ENCODE assay signal across 9 mouse cellular contexts in the genomic region with DNA sequence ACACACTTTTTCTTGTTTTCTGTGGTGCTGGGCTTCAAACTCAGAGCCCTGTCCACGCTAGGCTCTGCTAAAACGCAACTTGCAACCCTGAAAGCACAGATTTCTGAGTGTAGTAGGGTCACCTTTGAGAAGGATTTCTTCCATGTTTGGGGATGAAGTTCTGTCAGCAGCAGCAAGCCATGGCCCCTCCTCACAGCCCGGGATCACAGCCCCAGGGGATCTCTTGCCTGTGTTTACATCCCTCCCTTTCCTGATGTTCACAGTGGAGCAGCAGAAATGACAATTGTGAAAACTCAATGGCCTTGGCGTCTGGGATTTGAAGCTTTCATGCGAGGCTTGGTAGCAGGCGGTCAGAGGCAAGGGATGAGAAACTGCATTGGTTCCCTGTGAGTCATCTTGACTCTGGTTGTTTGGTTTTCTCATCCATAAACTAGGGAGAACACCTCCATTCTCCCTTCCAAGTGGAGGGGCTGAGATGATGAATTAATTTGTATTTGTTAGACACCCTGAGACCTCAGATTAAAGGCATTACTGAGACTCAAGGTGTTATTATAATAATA. TPM values are rescaled to one million over a fixed set of nuclear protein-coding genes. Genes with fewer than 3 reads are reported as not detected.
DNase-seq lines count a peak whose midpoint lies in the region; ATAC-seq and TF ChIP-seq lines count a peak whose summit lies in the region.
"Had no signal": no experiment of that assay in that cellular context is flagged by ENCODE, and none has a peak within 500 bp of the region (broad histone marks: within the 10 kb centered on the region; RNA-seq: fewer than 3 reads in every experiment).

Plekhg3 (plus strand) TSS at position 312 of the 560 bp plus-strand sequence.

- H3K9ac ChIP-seq in kidney, postnatal 0 days (ENCODE audit: low read depth, low read length): no peak within 1 kb of the TSS
- no peak within 1 kb of the TSS for H3K9ac ChIP-seq in ES-E14 (ENCODE audit: insufficient read depth, low read depth, low read length, poor library complexity, severe bottlenecking)
- no peak within 1 kb of the TSS for H3K9ac ChIP-seq in embryonic facial prominence, embryonic 13.5 days

- in situ Hi-C loops in ES-E14 (cut with MboI; ENCODE audit: low sequenced_read_pairs in 2 of 2, unreplicated experiment in 2 of 2): no loop called here

- H3K4me2 ChIP-seq in kidney, postnatal 0 days (ENCODE audit: low read length): peak within 1 kb of the TSS; percentile 81; the same call in 1 of the 2 replicates
- peak within 1 kb of the TSS; percentile 98; the same call in 1 of the 2 replicates for H3K4me2 ChIP-seq in embryonic facial prominence, embryonic 13.5 days

- WGBS in kidney, postnatal 0 days: 47% methylated on average over 6 of the region's 6 CpGs
- WGBS in embryonic facial prominence, embryonic 13.5 days: 34% methylated on average over 6 of the region's 6 CpGs
- WGBS in limb, embryonic 10.5 days: 29% methylated on average over 6 of the region's 6 CpGs

- no peak for DNase-seq in kidney, postnatal 0 days (ENCODE audit: low spot score)
- DNase-seq in kidney, postnatal 4 days: no peak
- DNase-seq in ES-E14 (ENCODE audit: low read depth, low spot score): no peak
- no peak for DNase-seq in limb, embryonic 10.5 days (ENCODE audit: low spot score)
- DNase-seq in embryo, embryonic 9.5 days (ENCODE audit: extremely low spot score): no peak
- DNase-seq in spleen, postnatal 14 days (ENCODE audit: low spot score in 2 of 2): no peak
- no peak for DNase-seq in thymus, postnatal 0 days (ENCODE audit: low spot score)

- no peak for TF ChIP-seq CTCF in kidney, postnatal 0 days (IDR thresholded peaks at IDR 0.05; ENCODE audit: low read depth)

- peaks cover 13% of the 10 kb centered on the region; the same call in 1 of the 2 replicates for H3K4me1 ChIP-seq in kidney, postnatal 0 days (replicated peaks; ENCODE audit: insufficient read depth, low read length)
- peaks cover 2 to 15% of the 10 kb centered on the region in 2 experiments for H3K4me1 ChIP-seq in ES-E14 (ENCODE audit: control insufficient read depth in 2 of 2, insufficient read depth in 2 of 2, low read length in 2 of 2, poor library complexity in 1 of 2)
- H3K4me1 ChIP-seq in embryonic facial prominence, embryonic 13.5 days: peaks cover 37% of the 10 kb centered on the region
- H3K4me1 ChIP-seq in limb, embryonic 10.5 days: peaks cover 53% of the 10 kb centered on the region

- H3K4me3 ChIP-seq in kidney, postnatal 0 days (replicated peaks; ENCODE audit: low read depth, low read length): no peak within 1 kb of the TSS
- H3K4me3 ChIP-seq in ES-E14 (ENCODE audit: insufficient read depth in 1 of 2, low read depth in 1 of 2, low read length in 2 of 2, poor library complexity in 1 of 2, severe bottlenecking in 1 of 2): 0 out of 4 replicates have a peak within 1 kb of the TSS, but pooled peaks of 1 of the 2 experiments have one; percentile 92
- H3K4me3 ChIP-seq in embryonic facial prominence, embryonic 13.5 days: no peak within 1 kb of the TSS
- H3K4me3 ChIP-seq in limb, embryonic 10.5 days: peak within 1 kb of the TSS; percentile 85

- H3K27ac ChIP-seq in kidney, postnatal 0 days: peak within 1 kb of the TSS; percentile 7; the same call in 1 of the 2 replicates
- no peak within 1 kb of the TSS; the same call in 1 of the 2 replicates for H3K27ac ChIP-seq in ES-E14 (ENCODE audit: insufficient read depth, low read depth, low read length, poor library complexity, severe bottlenecking)
- no peak within 1 kb of the TSS for H3K27ac ChIP-seq in embryonic facial prominence, embryonic 13.5 days
- H3K27ac ChIP-seq in limb, embryonic 10.5 days: no peak within 1 kb of the TSS

- H3K9me3 ChIP-seq in kidney, postnatal 0 days (replicated peaks; ENCODE audit: low read length): no peaks in the 10 kb centered on the region
- H3K9me3 ChIP-seq in ES-E14 (ENCODE audit: control insufficient read depth, insufficient read depth, low read depth, low read length): no peaks in the 10 kb centered on the region
- H3K9me3 ChIP-seq in embryonic facial prominence, embryonic 13.5 days: no peaks in the 10 kb centered on the region
- H3K9me3 ChIP-seq in limb, embryonic 10.5 days (replicated peaks): no peaks in the 10 kb centered on the region

- ATAC-seq in kidney, postnatal 0 days (replicated peaks; ENCODE audit: low FRiP score, low read depth): no peak
- ATAC-seq in embryonic facial prominence, embryonic 13.5 days (ENCODE audit: insufficient number of reproducible peaks, insufficient read depth, low FRiP score, low TSS enrichment, low read depth): no peak
- ATAC-seq: midbrain, embryonic 16.5 days had no signal

- H3K36me3 ChIP-seq in kidney, postnatal 0 days (ENCODE audit: insufficient read depth, low read length): no peaks in the 10 kb centered on the region
- no peaks in the 10 kb centered on the region for H3K36me3 ChIP-seq in ES-E14 (ENCODE audit: control insufficient read depth, insufficient read depth, low read length, poor library complexity, severe bottlenecking)
- no peaks in the 10 kb centered on the region for H3K36me3 ChIP-seq in embryonic facial prominence, embryonic 13.5 days
- no peaks in the 10 kb centered on the region for H3K36me3 ChIP-seq in limb, embryonic 10.5 days

- H3K27me3 ChIP-seq in kidney, postnatal 0 days (ENCODE audit: insufficient read depth, low read length): no peaks in the 10 kb centered on the region
- H3K27me3 ChIP-seq in embryonic facial prominence, embryonic 13.5 days: peaks cover 61% of the 10 kb centered on the region
- peaks cover 44% of the 10 kb centered on the region for H3K27me3 ChIP-seq in limb, embryonic 10.5 days (ENCODE audit: low read depth, poor library complexity, severe bottlenecking)

TF ChIP-seq in ES-E14, 5 proteins besides CTCF, POLR2A, EP300 and RAD21:
- no peak for TF ChIP-seq ZNF384 (IDR thresholded peaks at IDR 0.05; ENCODE audit: low read depth, low read length)

RNA-seq across cellular contexts. Expression of gene Plekhg3, which starts in this region (rescaled TPM):
- 14.9 and 17.7 TPM in 2 replicates for polyA plus RNA-seq in kidney, postnatal 0 days (2015; fragmentation: Nextera tagmentation; extraction: Ambion mirVana)
- total RNA-seq in ES-E14 (2012; rRNA removed): 10.9 and 12.1 TPM in 2 replicates
- 5.7 and 6.5 TPM in 2 replicates for polyA plus RNA-seq in embryonic facial prominence, embryonic 13.5 days (2015; fragmentation: Nextera tagmentation; extraction: Ambion mirVana)
- 5.7 and 6.2 TPM in 2 replicates for polyA plus RNA-seq in limb, embryonic 10.5 days (2016; fragmentation: Nextera tagmentation; extraction: Ambion mirVana)
- 3.3 and 4.7 TPM in 2 replicates for polyA plus RNA-seq in thymus, postnatal 0 days (2015; fragmentation: Nextera tagmentation; extraction: Ambion mirVana)
